Mouse (Mus musculus) limb, embryonic 12.5 days (tissue): ENCODE data around the gene Clpx. TPM values are rescaled to one million over a fixed set of nuclear protein-coding genes. Genes with fewer than 3 reads are reported as not detected.

Source experiments
- polyA plus RNA-seq: library from polyadenylated mRNA; unstranded; fragments of >200 nt; fragmentation: Nextera tagmentation; extraction: Ambion mirVana; gene quantifications from 2 replicates; pipeline ENCODE4 v1.2.1, GENCODE M21; 2016

Clpx gene
- polyA plus RNA-seq, 1 experiment from 2014 or later: 60.8 TPM

Other genes starting within 250 kb of the Clpx start
- 15.7 and 18.2 TPM in 2 replicates for gene Igdcc4, start 192.8 kb upstream of the Clpx start, polyA plus RNA-seq
- 6.2 and 6.4 TPM in 2 replicates for gene Igdcc3, start 153.1 kb upstream of the Clpx start, polyA plus RNA-seq
- 8.2 and 8.7 TPM in 2 replicates for gene Parp16, start 98.9 kb upstream of the Clpx start, polyA plus RNA-seq
- 0.54 and 0.63 TPM in 2 replicates for gene Cilp, start 29.1 kb upstream of the Clpx start, polyA plus RNA-seq
- gene Pdcd7, start 51.8 kb downstream of the Clpx start, polyA plus RNA-seq: 17.0 and 18.3 TPM in 2 replicates
- 0.15 and 0.44 TPM in 2 replicates for gene Ubap1l, start 66.8 kb downstream of the Clpx start, polyA plus RNA-seq
- gene Kbtbd13, start 97.4 kb downstream of the Clpx start, polyA plus RNA-seq: 1.3 and 1.7 TPM in 2 replicates
- gene Rasl12, start 104.2 kb downstream of the Clpx start, polyA plus RNA-seq: 9.4 and 10.4 TPM in 2 replicates
- not detected in 2 replicates for gene Slc51b, start 128.7 kb downstream of the Clpx start, polyA plus RNA-seq
- 25.4 and 28.2 TPM in 2 replicates for gene Mtfmt, start 141.5 kb downstream of the Clpx start, polyA plus RNA-seq
- 126 and 129 TPM in 2 replicates for gene Spg21, start 166.7 kb downstream of the Clpx start, polyA plus RNA-seq
- gene Ankdd1a, start 225.9 kb downstream of the Clpx start, polyA plus RNA-seq: not detected in 2 replicates